Mouse (Mus musculus) heart, adult 2 months (tissue): ENCODE data around the gene Lats2. TPM values are rescaled to one million over a fixed set of nuclear protein-coding genes. Genes with fewer than 3 reads are reported as not detected.
A peak's percentile ranks its signal among the peaks of the same experiment; 100 is the strongest.

Source experiments
- DNase-seq, 2 experiments: peaks; one replicate each; pipeline ENCODE4 v3.0.0; 2021
- H3K27ac ChIP-seq: fragments of 200-600 bp; 2 replicates; pipeline ENCODE4 v1.8.1; 2022
- H3K27me3 ChIP-seq: fragments of 200-500 bp; 2 replicates; pipeline ENCODE4 v1.6.1; 2012; ENCODE audit warnings: mild to moderate bottlenecking, low read length, inconsistent platforms, mixed read lengths; ENCODE audit not compliant: control insufficient read depth, insufficient read depth
- H3K36me3 ChIP-seq: fragments of 200-500 bp; 2 replicates; pipeline ENCODE4 v1.6.1; 2012; ENCODE audit warnings: low read length, inconsistent platforms; ENCODE audit not compliant: control insufficient read depth, insufficient read depth
- H3K4me1 ChIP-seq: fragments of 200-500 bp; 2 replicates; pipeline ENCODE4 v1.6.1; 2011; ENCODE audit warnings: low read length; ENCODE audit not compliant: control insufficient read depth, insufficient read depth
- H3K4me3 ChIP-seq: fragments of 200-600 bp; 2 replicates; pipeline ENCODE4 v1.8.1; 2022
- H3K79me2 ChIP-seq: fragments of 200-500 bp; replicated peaks from 2 replicates; pipeline ENCODE4 v1.6.1; 2012; ENCODE audit warnings: mild to moderate bottlenecking, inconsistent platforms, low read length, moderate library complexity, mixed read lengths; ENCODE audit not compliant: control insufficient read depth, insufficient read depth
- H3K9ac ChIP-seq: fragments of 200-500 bp; 2 replicates; pipeline ENCODE4 v1.6.1; 2012; ENCODE audit warnings: low read depth, mild to moderate bottlenecking, control low read depth, inconsistent platforms, low read length, mixed read lengths
- CTCF ChIP-seq: fragments of 200-600 bp; IDR thresholded peaks from 2 replicates; pipeline ENCODE4 v1.8.1; 2022; ENCODE audit warnings: antibody characterized with exemption, mild to moderate bottlenecking, moderate library complexity
- EP300 ChIP-seq: fragments of 200-500 bp; IDR thresholded peaks from 2 replicates; pipeline ENCODE4 v1.6.1; 2011; ENCODE audit warnings: low read depth, low read length, control low read depth; ENCODE audit not compliant: insufficient read depth
- POLR2A ChIP-seq: fragments of 200-500 bp; IDR thresholded peaks from 2 replicates; pipeline ENCODE4 v1.6.1; 2011; ENCODE audit warnings: mild to moderate bottlenecking, low read depth, low read length, control low read depth; ENCODE audit not compliant: insufficient read depth
- WGBS: fragments of 180-500 bp; shearing (Covaris S2); methylation state at CpG from one replicate; pipeline ENCODE4 v1.1.7; 2018; 5-methylcytosine and 5-hydroxymethylcytosine counted together
- intact Hi-C: fragments of 180-260 bp; cut with DNase I; formaldehyde crosslinking; loops from one replicate; pipeline ENCODE4 v1.15.1; 2025
- polyA plus RNA-seq: library from polyadenylated mRNA; depleted of rRNA; stranded (reverse); fragments of >200 nt; gene quantifications from 2 replicates; pipeline ENCODE4 v1.2.3, GENCODE M21; 2012
- total RNA-seq, 2 experiments: library from RNA; stranded (reverse); gene quantifications; 2 replicates each; pipeline ENCODE4 v1.2.3; 2021

The Lats2 gene
- total and polyA plus RNA-seq, 3 experiments = 18.6 to 31.2 (median 30.1) TPM

GRCm38 (mm10) chr14:57724473-57724872 lies 33.7 kb downstream of the Lats2 start:
- peaks cover 6% of the 10 kb centered on the region for H3K79me2 ChIP-seq
- no peak for TF ChIP-seq EP300
- no peak for TF ChIP-seq CTCF
- no peak for TF ChIP-seq POLR2A
- intact Hi-C loops = loop anchor here (2.0 kb wide), 1 partner anchor 14 kb away; no protein-coding TSS in a partner anchor
- peaks cover 6% of the 10 kb centered on the region for H3K36me3 ChIP-seq
- no peaks in the 10 kb centered on the region for H3K27me3 ChIP-seq
- H3K4me1 ChIP-seq = peaks cover 6% of the 10 kb centered on the region
- H3K4me3 ChIP-seq = no peak overlapping the region
- H3K27ac ChIP-seq = no peak overlapping the region; the same call in 1 of the 2 replicates
- no peak overlapping the region for H3K9ac ChIP-seq
- DNase-seq = no peak
- 47% methylated on average over 4 of the region's 4 CpGs for WGBS

- 72% methylated on average over 4 of the region's 4 CpGs for WGBS
- peaks cover 15% of the 10 kb centered on the region for H3K79me2 ChIP-seq
Observed at GRCm38 (mm10) chr14:57718245-57718644, 39.9 kb downstream of the Lats2 start.

DNA sequence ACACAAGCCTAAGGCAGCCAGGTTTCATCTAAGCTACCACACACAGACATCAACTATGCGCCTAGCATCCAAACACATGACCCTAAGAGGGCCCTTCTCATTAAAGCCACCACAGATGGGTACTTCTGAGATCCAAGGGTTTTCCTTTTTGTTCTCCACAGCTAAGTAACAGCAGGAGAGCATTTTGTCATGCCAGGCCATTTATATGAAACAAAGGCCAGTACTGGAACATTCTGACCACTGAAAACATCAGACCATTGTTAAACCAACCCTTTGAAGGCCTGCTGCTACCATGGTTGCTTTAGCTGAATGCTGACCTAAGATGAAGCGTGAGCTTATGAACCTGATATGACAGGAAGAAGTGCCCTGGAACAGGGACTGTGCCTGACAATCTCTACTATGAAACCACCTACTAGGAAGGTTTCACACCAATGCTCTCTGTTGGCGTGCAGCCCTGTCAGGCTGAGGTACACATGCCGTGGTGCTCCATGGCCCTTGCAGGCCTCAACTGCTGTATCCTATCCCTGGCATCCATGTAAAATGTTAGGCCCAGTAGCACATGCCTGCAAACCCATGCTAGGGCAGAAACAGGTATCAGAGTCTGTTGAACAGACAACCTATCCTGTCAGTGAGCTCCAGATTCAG lies 41.5 kb downstream of the Lats2 start:
- Histone ChIP-seq H3K27ac (no peak overlapping the region), H3K9ac (no peak overlapping the region), H3K27me3 (no peaks in the 10 kb centered on the region), H3K4me3 (no peak overlapping the region), H3K79me2 (peaks cover 13% of the 10 kb centered on the region), H3K36me3 (peaks cover 6% of the 10 kb centered on the region; the same call in 1 of the 2 replicates), H3K4me1 (peaks cover 17% of the 10 kb centered on the region)
- no peak for TF ChIP-seq CTCF
- intact Hi-C loops = no loop called here
- DNase-seq = no peak
- WGBS = 85% methylated on average over 4 of the region's 4 CpGs

More at GRCm38 (mm10) chr14:57718245-57718644, 39.9 kb downstream of the Lats2 start:
- no peak for TF ChIP-seq POLR2A
- no peak for TF ChIP-seq EP300
- TF ChIP-seq CTCF = no peak
- H3K4me1 ChIP-seq = peaks cover 10% of the 10 kb centered on the region
- no peaks in the 10 kb centered on the region for H3K27me3 ChIP-seq
- no peak overlapping the region for H3K9ac ChIP-seq
- intact Hi-C loops = no loop called here
- no peak overlapping the region for H3K27ac ChIP-seq
- peaks cover 8% of the 10 kb centered on the region; the same call in 1 of the 2 replicates for H3K36me3 ChIP-seq
- no peak overlapping the region for H3K4me3 ChIP-seq
- no peak for DNase-seq

- no peak overlapping the region for H3K4me3 ChIP-seq
- intact Hi-C loops = no loop called here
- no peaks in the 10 kb centered on the region for H3K27me3 ChIP-seq
- no peak overlapping the region for H3K27ac ChIP-seq
- 92% methylated on average over 1 of the region's 1 CpGs for WGBS
- peaks cover 12% of the 10 kb centered on the region for H3K36me3 ChIP-seq
- H3K4me1 ChIP-seq = peaks cover 29% of the 10 kb centered on the region
- TF ChIP-seq CTCF (no peak), POLR2A (no peak), EP300 (no peak)
- no peak overlapping the region for H3K9ac ChIP-seq
- H3K79me2 ChIP-seq = peaks cover 9% of the 10 kb centered on the region
- DNase-seq = no peak
Observed at GRCm38 (mm10) chr14:57712884-57713283, 45.3 kb downstream of the Lats2 start.

DNA sequence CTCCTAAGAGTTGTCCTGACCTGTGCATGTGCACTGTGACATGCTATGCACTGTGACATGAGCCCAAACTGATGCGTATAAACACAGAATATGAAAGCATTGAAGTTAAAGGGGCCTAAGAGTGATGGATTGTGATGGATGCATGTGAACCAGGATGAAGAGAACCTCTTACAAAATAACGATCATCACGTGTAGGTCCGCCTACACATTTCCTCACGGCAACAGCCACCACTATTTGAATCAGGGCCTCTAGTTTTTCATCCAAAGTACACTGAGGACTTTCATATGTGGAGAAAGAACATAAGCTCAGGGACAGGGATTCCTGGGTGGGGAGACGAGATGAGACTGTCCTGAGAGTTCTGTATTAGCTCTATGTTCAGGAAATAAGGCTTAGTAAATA lies 47.1 kb downstream of the Lats2 start:
- Histone ChIP-seq H3K4me1 (peaks cover 39% of the 10 kb centered on the region), H3K27me3 (no peaks in the 10 kb centered on the region), H3K79me2 (peaks cover 6% of the 10 kb centered on the region), H3K36me3 (peaks cover 16% of the 10 kb centered on the region), H3K4me3 (no peak overlapping the region), H3K9ac (no peak overlapping the region), H3K27ac (no peak overlapping the region; the same call in 1 of the 2 replicates)
- intact Hi-C loops = loop anchor here (2.0 kb wide), 1 partner anchor 14 kb away; no protein-coding TSS in a partner anchor
- TF ChIP-seq CTCF (no peak), EP300 (no peak), POLR2A (no peak)
- WGBS = 58% methylated on average over 6 of the region's 6 CpGs
- no peak for DNase-seq

GRCm38 (mm10) chr14:57709171-57709570 lies 49.0 kb downstream of the Lats2 start:
- WGBS = 12% methylated on average over 10 of the region's 10 CpGs

More at GRCm38 (mm10) chr14:57709171-57709570, 49.0 kb downstream of the Lats2 start:
- peak; percentile 44 to 53 for DNase-seq
- Histone ChIP-seq H3K27me3 (no peaks in the 10 kb centered on the region), H3K9ac (no peak overlapping the region), H3K4me1 (peaks cover 47% of the 10 kb centered on the region), H3K36me3 (peaks cover 18% of the 10 kb centered on the region), H3K27ac (peak overlapping the region; percentile 77), H3K4me3 (peak overlapping the region; percentile 19; the same call in 1 of the 2 replicates), H3K79me2 (peaks cover 4% of the 10 kb centered on the region; the same call in 1 of the 2 replicates)
- TF ChIP-seq EP300 (no peak), CTCF (no peak), POLR2A (no peak)
- intact Hi-C loops = loop anchor here (2.0 kb wide), 1 partner anchor 90 kb away; the partner anchor contains the start of gene Sap18
